Mouse (Mus musculus): Measurements from ENCODE around the gene Inpp4b. TPM values are rescaled to one million over a fixed set of nuclear protein-coding genes. Genes with fewer than 3 reads are reported as not detected.

The Inpp4b gene
- polyA plus RNA-seq, 1 experiment from 2014 or later, result 6.0 TPM

DNA sequence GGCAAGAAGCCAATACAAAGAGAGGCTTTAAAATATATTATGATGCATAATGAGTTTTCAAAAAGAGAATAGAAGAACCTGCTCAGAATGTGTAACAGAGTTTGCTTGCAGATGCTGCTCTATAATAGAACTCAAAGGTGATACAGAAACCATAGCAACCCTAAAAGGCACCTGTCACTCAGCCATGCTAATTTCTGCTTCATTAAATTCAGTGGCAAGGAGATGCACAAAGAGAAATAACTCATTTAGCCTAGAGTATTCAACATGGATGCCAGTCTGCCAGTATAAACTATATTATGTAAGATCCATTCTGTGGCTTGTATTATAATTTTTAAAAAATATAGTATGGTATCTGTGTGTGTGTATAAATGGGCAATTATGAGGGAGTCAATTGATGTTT lies 807.9 kb downstream of the Inpp4b start:
- Histone ChIP-seq H3K27me3 (no peaks in the 10 kb centered on the region), H3K4me3 (replicated peaks) (no peak overlapping the region), H3K4me1 (no peaks in the 10 kb centered on the region), H3K4me2 (no peak overlapping the region), H3K36me3 (replicated peaks) (no peaks in the 10 kb centered on the region), H3K9ac (no peak overlapping the region), H3K9me3 (0 out of 2 replicates have a peak, but pooled peaks cover 5% of the 10 kb centered on the region), H3K27ac (no peak overlapping the region)
- ATAC-seq (ENCODE audit: low FRiP score), result no peak

DNA sequence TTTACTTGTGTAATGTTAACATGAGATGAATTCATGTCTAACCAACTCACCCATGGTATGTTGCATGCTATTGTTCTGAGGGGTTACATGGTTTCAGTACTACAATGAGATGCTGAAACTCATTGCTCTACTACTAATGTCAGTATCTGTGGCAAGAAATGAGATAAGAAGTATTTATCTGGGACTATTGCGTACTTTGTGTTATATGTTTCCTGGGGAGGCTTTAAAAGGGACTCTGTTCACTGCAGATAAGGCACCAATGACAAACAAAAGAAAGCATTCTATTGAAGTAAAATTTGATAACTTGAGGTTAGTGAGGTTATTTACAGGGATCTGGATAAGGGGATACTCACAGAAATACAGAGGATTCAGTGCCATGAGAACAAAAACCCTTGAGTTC lies 815.6 kb downstream of the Inpp4b start:
- no peak for ATAC-seq (ENCODE audit: low FRiP score)
- WGBS, result 81% methylated on average over 1 of the region's 1 CpGs
- no peaks in the 10 kb centered on the region for H3K27me3 ChIP-seq
- 0 out of 2 replicates have a peak, but pooled peaks cover 2% of the 10 kb centered on the region for H3K9me3 ChIP-seq
- no peaks in the 10 kb centered on the region for H3K4me1 ChIP-seq
- H3K36me3 ChIP-seq (replicated peaks), result no peaks in the 10 kb centered on the region
- no peak overlapping the region for H3K4me3 ChIP-seq (replicated peaks)
- no peak overlapping the region for H3K9ac ChIP-seq
- H3K4me2 ChIP-seq, result no peak overlapping the region
- no peak overlapping the region for H3K27ac ChIP-seq
